Mouse (Mus musculus): ENCODE results near the gene Astn2. TPM values are rescaled to one million over a fixed set of nuclear protein-coding genes. Genes with fewer than 3 reads are reported as not detected.
A peak's percentile ranks its signal among the peaks of the same experiment; 100 is the strongest.

The Astn2 gene
- polyA plus RNA-seq, 1 experiment from 2014 or later: 0.08 TPM

- 35% methylated on average over 4 of the region's 4 CpGs for WGBS
- ATAC-seq (ENCODE audit: low read depth): no peak
- Histone ChIP-seq H3K27ac (ENCODE audit: low read length) (no peak overlapping the region), H3K9ac (ENCODE audit: low read length) (no peak overlapping the region), H3K4me1 (replicated peaks; ENCODE audit: control insufficient read depth, insufficient read depth, low read length) (no peaks in the 10 kb centered on the region), H3K4me3 (ENCODE audit: low read length) (no peak overlapping the region), H3K36me3 (ENCODE audit: control insufficient read depth, insufficient read depth, low read length) (no peaks in the 10 kb centered on the region), H3K27me3 (ENCODE audit: control insufficient read depth, insufficient read depth, low read depth, low read length) (no peaks in the 10 kb centered on the region), H3K9me3 (ENCODE audit: control insufficient read depth, low read length) (no peaks in the 10 kb centered on the region), H3K4me2 (ENCODE audit: low read depth, low read length) (no peak overlapping the region)
Measured at GRCm38 (mm10) chr4:66330600-66331285, 73.7 kb downstream of the Astn2 start.

DNA sequence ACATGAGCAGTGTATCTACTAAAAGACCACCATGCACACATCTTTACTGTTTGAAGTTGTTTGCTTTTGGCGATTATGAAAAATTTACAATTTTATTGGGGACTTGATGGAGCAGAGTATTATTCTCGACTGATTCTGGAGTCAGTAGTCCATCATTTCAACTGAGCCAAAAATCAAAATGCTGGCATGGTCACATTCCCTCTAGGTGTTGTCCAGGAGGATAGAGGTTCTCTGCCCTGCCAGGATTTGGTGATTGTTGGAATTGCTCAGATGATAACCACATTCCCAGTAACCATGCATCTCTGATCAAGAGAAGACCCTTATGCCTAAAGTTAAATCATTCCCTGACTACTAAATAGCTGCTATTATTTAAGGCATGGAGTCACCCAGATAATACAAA is 83.4 kb downstream of the Astn2 start:
- Histone ChIP-seq H3K4me1 (replicated peaks; ENCODE audit: control insufficient read depth, insufficient read depth, low read length) (no peaks in the 10 kb centered on the region), H3K9ac (ENCODE audit: low read length) (no peak overlapping the region), H3K36me3 (ENCODE audit: control insufficient read depth, insufficient read depth, low read length) (no peaks in the 10 kb centered on the region), H3K27me3 (ENCODE audit: control insufficient read depth, insufficient read depth, low read depth, low read length) (no peaks in the 10 kb centered on the region), H3K27ac (ENCODE audit: low read length) (no peak overlapping the region), H3K9me3 (ENCODE audit: control insufficient read depth, low read length) (no peaks in the 10 kb centered on the region), H3K4me2 (ENCODE audit: low read depth, low read length) (no peak overlapping the region), H3K4me3 (ENCODE audit: low read length) (no peak overlapping the region)
- WGBS: 79% methylated on average over 2 of the region's 2 CpGs
- no peak for ATAC-seq (ENCODE audit: low read depth)

DNA sequence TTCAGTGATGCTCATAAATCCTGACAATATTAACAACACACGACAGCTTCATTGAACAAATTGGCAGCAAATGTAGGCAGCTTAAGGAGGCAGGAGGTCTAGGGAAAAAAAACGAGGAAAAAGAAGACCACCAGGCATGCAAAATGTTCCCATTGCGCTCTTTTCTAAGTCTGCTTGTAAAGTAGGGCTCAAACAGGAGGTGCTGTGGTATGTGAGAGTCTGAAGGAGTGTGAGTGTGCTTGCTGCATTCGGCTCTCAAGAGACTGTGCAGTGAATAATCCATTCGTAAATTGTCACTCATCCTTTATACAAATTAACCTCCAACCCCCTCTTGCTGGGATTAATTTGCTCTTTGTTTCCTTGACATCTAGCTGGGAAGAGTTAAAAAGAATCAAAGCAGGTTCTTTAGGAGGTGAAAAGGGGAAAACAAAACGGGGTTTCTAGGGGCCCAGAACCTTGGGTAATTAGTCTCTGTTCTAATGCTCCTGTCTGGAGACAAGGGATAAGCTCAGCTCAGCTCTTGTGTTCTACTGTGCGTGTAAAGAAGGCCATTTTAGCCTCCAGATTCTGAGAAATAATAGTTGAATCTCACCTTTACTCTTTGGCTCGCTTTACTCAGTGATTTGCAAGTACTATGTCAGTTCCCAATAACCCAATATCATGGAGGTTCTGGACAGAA is 89.5 kb downstream of the Astn2 start:
- H3K36me3 ChIP-seq (ENCODE audit: control insufficient read depth, insufficient read depth, low read length): no peaks in the 10 kb centered on the region
- H3K4me2 ChIP-seq (ENCODE audit: low read depth, low read length): no peak overlapping the region
- H3K27me3 ChIP-seq (ENCODE audit: control insufficient read depth, insufficient read depth, low read depth, low read length): no peaks in the 10 kb centered on the region
- no peak overlapping the region for H3K4me3 ChIP-seq (ENCODE audit: low read length)
- no peak overlapping the region for H3K9ac ChIP-seq (ENCODE audit: low read length)
- no peak for ATAC-seq (ENCODE audit: low read depth)
- no peak overlapping the region for H3K27ac ChIP-seq (ENCODE audit: low read length)
- peaks cover 6% of the 10 kb centered on the region for H3K4me1 ChIP-seq (replicated peaks; ENCODE audit: control insufficient read depth, insufficient read depth, low read length)
- H3K9me3 ChIP-seq (ENCODE audit: control insufficient read depth, low read length): no peaks in the 10 kb centered on the region
- 24% methylated on average over 8 of the region's 8 CpGs for WGBS

GRCm38 (mm10) chr4:66312733-66313132 is 91.7 kb downstream of the Astn2 start:
- no peak overlapping the region for H3K27ac ChIP-seq (ENCODE audit: low read length)
- H3K4me2 ChIP-seq (ENCODE audit: low read depth, low read length): no peak overlapping the region
- H3K27me3 ChIP-seq (ENCODE audit: control insufficient read depth, insufficient read depth, low read depth, low read length): no peaks in the 10 kb centered on the region
- H3K9me3 ChIP-seq (ENCODE audit: control insufficient read depth, low read length): no peaks in the 10 kb centered on the region
- WGBS: 44% methylated on average over 1 of the region's 1 CpGs
- H3K9ac ChIP-seq (ENCODE audit: low read length): no peak overlapping the region
- no peak overlapping the region for H3K4me3 ChIP-seq (ENCODE audit: low read length)
- peaks cover 6% of the 10 kb centered on the region for H3K4me1 ChIP-seq (replicated peaks; ENCODE audit: control insufficient read depth, insufficient read depth, low read length)
- no peaks in the 10 kb centered on the region for H3K36me3 ChIP-seq (ENCODE audit: control insufficient read depth, insufficient read depth, low read length)
- ATAC-seq (ENCODE audit: low read depth): peak; percentile 77

DNA sequence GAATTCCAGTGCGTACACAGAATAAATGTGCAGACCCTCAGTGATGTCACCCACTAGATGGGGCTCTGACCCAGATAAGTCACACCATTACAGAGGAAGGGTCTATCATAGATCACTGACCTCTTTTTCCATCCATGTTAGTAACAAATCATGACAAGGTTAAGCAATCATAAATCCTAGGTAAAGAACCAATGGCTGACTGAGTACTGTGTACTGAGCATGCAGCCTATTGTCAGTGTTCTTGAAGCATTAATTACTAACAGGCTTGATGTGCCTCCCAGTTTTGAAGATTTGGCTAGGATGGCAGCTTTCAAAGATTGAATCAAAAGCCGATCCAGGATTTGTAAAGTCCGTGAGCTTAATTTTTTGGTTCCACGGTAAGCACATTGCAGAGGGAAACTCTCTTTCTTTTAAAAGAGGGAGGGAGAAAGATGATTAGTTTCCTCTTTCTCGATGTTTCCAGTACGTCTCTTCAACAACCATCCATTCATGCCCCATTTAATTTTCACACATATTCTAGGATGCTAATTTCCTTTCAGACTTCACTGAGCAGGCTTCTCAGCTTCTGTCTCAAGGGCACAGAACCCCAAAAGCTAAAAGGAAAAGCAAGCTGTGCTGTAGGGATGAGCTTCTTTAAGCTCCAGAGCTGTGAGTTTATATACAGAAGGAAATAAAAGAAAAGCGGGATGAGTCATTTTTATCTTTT is 93.9 kb downstream of the Astn2 start:
- WGBS: 87% methylated on average over 7 of the region's 7 CpGs
- peaks cover 6% of the 10 kb centered on the region for H3K4me1 ChIP-seq (replicated peaks; ENCODE audit: control insufficient read depth, insufficient read depth, low read length)
- H3K4me2 ChIP-seq (ENCODE audit: low read depth, low read length): no peak overlapping the region
- H3K4me3 ChIP-seq (ENCODE audit: low read length): no peak overlapping the region
- H3K27ac ChIP-seq (ENCODE audit: low read length): no peak overlapping the region
- H3K36me3 ChIP-seq (ENCODE audit: control insufficient read depth, insufficient read depth, low read length): no peaks in the 10 kb centered on the region
- H3K9me3 ChIP-seq (ENCODE audit: control insufficient read depth, low read length): no peaks in the 10 kb centered on the region
- H3K27me3 ChIP-seq (ENCODE audit: control insufficient read depth, insufficient read depth, low read depth, low read length): no peaks in the 10 kb centered on the region
- no peak overlapping the region for H3K9ac ChIP-seq (ENCODE audit: low read length)
- no peak for ATAC-seq (ENCODE audit: low read depth)

DNA sequence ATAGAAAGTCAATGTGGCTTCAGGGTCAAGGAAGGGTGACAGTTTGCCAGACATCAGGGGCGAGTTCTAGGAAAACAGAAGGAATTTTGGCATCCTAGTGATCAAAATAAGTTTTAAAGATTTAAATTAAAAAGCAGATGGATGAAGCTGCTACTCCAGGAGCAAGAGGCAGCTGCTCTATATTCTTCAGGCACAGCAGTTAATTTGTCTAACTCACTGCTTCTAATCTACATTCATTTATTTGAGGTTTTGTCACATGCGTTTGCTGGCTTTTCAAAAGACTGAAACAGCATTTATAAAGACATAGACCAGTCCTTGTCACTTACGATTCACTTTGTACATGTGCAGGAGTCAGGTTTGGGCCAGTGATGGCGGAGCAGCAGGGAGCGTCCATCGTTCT is 98.0 kb downstream of the Astn2 start:
- no peak for ATAC-seq (ENCODE audit: low read depth)
- Histone ChIP-seq H3K4me2 (ENCODE audit: low read depth, low read length) (no peak overlapping the region), H3K9ac (ENCODE audit: low read length) (no peak overlapping the region), H3K9me3 (ENCODE audit: control insufficient read depth, low read length) (no peaks in the 10 kb centered on the region), H3K27ac (ENCODE audit: low read length) (no peak overlapping the region), H3K4me1 (replicated peaks; ENCODE audit: control insufficient read depth, insufficient read depth, low read length) (no peaks in the 10 kb centered on the region), H3K27me3 (ENCODE audit: control insufficient read depth, insufficient read depth, low read depth, low read length) (no peaks in the 10 kb centered on the region), H3K4me3 (ENCODE audit: low read length) (no peak overlapping the region), H3K36me3 (ENCODE audit: control insufficient read depth, insufficient read depth, low read length) (no peaks in the 10 kb centered on the region)
- WGBS: 50% methylated on average over 6 of the region's 6 CpGs

DNA sequence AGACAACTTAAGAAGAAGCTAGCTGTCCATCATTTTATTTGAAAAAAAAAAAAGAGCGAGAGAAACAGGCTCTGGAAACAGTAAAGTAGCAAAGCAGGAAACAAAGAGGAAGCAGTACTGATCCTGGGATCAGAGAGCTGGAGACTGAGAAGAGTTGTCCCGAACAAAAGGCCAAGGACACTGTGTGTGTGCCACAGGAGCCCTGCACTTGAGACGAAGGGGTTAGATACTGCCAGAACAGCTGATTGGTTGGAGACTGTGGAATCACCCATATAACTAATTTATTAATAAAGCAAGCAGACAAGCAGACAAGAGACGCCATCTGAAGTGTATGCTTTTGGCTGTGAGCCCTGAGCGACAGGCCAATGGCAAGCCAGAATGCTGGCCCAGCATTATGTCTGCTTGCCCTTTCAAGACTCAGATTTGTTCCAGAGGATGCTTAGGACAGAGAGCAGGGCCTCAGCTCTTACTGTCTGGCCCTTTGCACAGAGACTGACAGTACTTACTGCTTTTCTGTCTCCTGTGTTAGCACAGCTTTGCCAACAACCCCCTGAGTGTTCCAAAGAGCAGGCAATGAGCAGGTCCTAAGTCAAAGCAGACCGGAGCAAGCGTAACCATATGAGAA is 101.6 kb downstream of the Astn2 start:
- no peaks in the 10 kb centered on the region for H3K9me3 ChIP-seq (ENCODE audit: control insufficient read depth, low read length)
- no peaks in the 10 kb centered on the region for H3K27me3 ChIP-seq (ENCODE audit: control insufficient read depth, insufficient read depth, low read depth, low read length)
- no peaks in the 10 kb centered on the region for H3K36me3 ChIP-seq (ENCODE audit: control insufficient read depth, insufficient read depth, low read length)
- no peak overlapping the region for H3K4me2 ChIP-seq (ENCODE audit: low read depth, low read length)
- no peaks in the 10 kb centered on the region for H3K4me1 ChIP-seq (replicated peaks; ENCODE audit: control insufficient read depth, insufficient read depth, low read length)
- H3K27ac ChIP-seq (ENCODE audit: low read length): no peak overlapping the region
- no peak overlapping the region for H3K9ac ChIP-seq (ENCODE audit: low read length)
- no peak for ATAC-seq (ENCODE audit: low read depth)
- WGBS: 49% methylated on average over 7 of the region's 7 CpGs
- no peak overlapping the region for H3K4me3 ChIP-seq (ENCODE audit: low read length)

- Histone ChIP-seq H3K27me3 (ENCODE audit: control insufficient read depth, insufficient read depth, low read depth, low read length) (no peaks in the 10 kb centered on the region), H3K27ac (ENCODE audit: low read length) (no peak overlapping the region), H3K4me2 (ENCODE audit: low read depth, low read length) (no peak overlapping the region), H3K9ac (ENCODE audit: low read length) (no peak overlapping the region), H3K9me3 (ENCODE audit: control insufficient read depth, low read length) (no peaks in the 10 kb centered on the region), H3K4me3 (ENCODE audit: low read length) (no peak overlapping the region), H3K36me3 (ENCODE audit: control insufficient read depth, insufficient read depth, low read length) (no peaks in the 10 kb centered on the region), H3K4me1 (replicated peaks; ENCODE audit: control insufficient read depth, insufficient read depth, low read length) (no peaks in the 10 kb centered on the region)
- no peak for ATAC-seq (ENCODE audit: low read depth)
Measured at GRCm38 (mm10) chr4:66285034-66285433, 119.4 kb downstream of the Astn2 start.

- WGBS: 63% methylated on average over 4 of the region's 4 CpGs
- Histone ChIP-seq H3K4me1 (replicated peaks; ENCODE audit: control insufficient read depth, insufficient read depth, low read length) (no peaks in the 10 kb centered on the region), H3K36me3 (ENCODE audit: control insufficient read depth, insufficient read depth, low read length) (no peaks in the 10 kb centered on the region), H3K4me3 (ENCODE audit: low read length) (no peak overlapping the region), H3K9me3 (ENCODE audit: control insufficient read depth, low read length) (no peaks in the 10 kb centered on the region), H3K27ac (ENCODE audit: low read length) (no peak overlapping the region), H3K4me2 (ENCODE audit: low read depth, low read length) (no peak overlapping the region), H3K9ac (ENCODE audit: low read length) (no peak overlapping the region), H3K27me3 (ENCODE audit: control insufficient read depth, insufficient read depth, low read depth, low read length) (no peaks in the 10 kb centered on the region)
- ATAC-seq (ENCODE audit: low read depth): no peak
Measured at GRCm38 (mm10) chr4:66276096-66276495, 128.3 kb downstream of the Astn2 start.

Measured in lung, embryonic 16.5 days (tissue).